In the genomic region with DNA sequence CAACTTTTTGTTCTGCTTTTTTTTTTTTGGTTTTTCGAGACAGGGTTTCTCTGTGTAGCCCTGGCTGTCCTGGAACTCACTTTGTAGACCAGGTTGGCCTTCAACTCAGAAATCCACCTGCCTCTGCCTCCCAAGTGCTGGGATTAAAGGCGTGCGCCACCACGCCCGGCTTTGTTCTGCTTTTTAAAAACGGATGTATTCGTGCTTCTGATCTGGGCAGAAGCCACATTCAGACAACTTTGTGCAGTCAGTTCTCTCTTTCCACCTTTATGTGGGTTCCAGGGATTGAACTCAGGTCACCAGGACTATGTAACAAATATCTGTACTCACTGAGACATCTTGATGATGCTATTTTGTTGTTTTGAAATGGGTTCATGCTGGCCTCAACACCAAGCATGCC, we compare ENCODE assay signal across 1 mouse cellular context. TPM values are rescaled to one million over a fixed set of nuclear protein-coding genes. Genes with fewer than 3 reads are reported as not detected.
"Had no signal": no experiment of that assay in that cellular context is flagged by ENCODE, and none has a peak within 500 bp of the region (broad histone marks: within the 10 kb centered on the region; RNA-seq: fewer than 3 reads in every experiment).

No protein-coding gene starts in this region.

RNA-seq across cellular contexts. Expression of gene D930048N14Rik, which starts 17.6 kb away (rescaled TPM):
- total RNA-seq: hematopoietic stem cell, adult 5-6 weeks had no signal
